Comparison of ENCODE assay signal across 26 mouse cellular contexts in the genomic region with DNA sequence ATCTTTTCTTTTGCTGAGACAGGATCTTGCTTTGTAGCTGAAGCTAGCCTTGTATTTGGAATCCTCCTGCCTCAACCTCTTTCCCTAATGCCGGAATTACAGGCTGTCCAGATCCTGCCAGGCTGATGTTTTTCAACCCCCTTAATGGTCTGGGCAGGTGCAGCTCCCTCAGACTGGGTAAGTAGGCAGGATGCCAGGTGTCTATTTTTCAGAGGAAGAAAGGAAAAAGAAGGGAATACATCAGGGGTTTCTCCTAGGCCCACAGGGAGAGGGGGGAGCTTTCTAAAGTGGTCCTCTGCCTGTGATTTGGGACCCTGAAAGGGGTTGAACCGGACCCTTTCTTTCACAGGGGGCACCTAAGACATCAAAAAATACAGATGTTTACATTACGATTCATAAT. TPM values are rescaled to one million over a fixed set of nuclear protein-coding genes. Genes with fewer than 3 reads are reported as not detected.
A peak's percentile ranks its signal among the peaks of the same experiment; 100 is the strongest.
DNase-seq lines count a peak whose midpoint lies in the region; ATAC-seq and TF ChIP-seq lines count a peak whose summit lies in the region.
"Had no signal": no experiment of that assay in that cellular context is flagged by ENCODE, and none has a peak within 500 bp of the region (broad histone marks: within the 10 kb centered on the region; RNA-seq: fewer than 3 reads in every experiment).

No protein-coding gene starts in this region.

- no peaks in the 10 kb centered on the region for H3K27me3 ChIP-seq in liver, embryonic 11.5 days (replicated peaks; ENCODE audit: control insufficient read depth, insufficient read depth, low read length)
- no peaks in the 10 kb centered on the region for H3K27me3 ChIP-seq in liver, embryonic 12.5 days (replicated peaks)
- H3K27me3 ChIP-seq in intestine, postnatal 0 days (replicated peaks; ENCODE audit: control insufficient read depth, insufficient read depth, low read length) = no peaks in the 10 kb centered on the region
- no peaks in the 10 kb centered on the region for H3K27me3 ChIP-seq in myocyte (ENCODE audit: control insufficient read depth, insufficient read depth, insufficient read length)
- no peaks in the 10 kb centered on the region for H3K27me3 ChIP-seq in midbrain, embryonic 16.5 days (ENCODE audit: control insufficient read depth, insufficient read depth, low read depth, low read length)
- H3K27me3 ChIP-seq: megakaryocyte, embryonic 14.5 days; midbrain, embryonic 13.5 days had no signal

- TF ChIP-seq CTCF in intestine, postnatal 0 days (IDR thresholded peaks at IDR 0.05; ENCODE audit: low read depth) = no peak

- H3ac ChIP-seq in myocyte (ENCODE audit: control insufficient read depth, insufficient read length) = no peak overlapping the region

- no peak overlapping the region for H3K4me3 ChIP-seq in liver, embryonic 11.5 days (ENCODE audit: low read depth, low read length)
- H3K4me3 ChIP-seq in liver, embryonic 12.5 days = no peak overlapping the region
- no peak overlapping the region for H3K4me3 ChIP-seq in intestine, postnatal 0 days (ENCODE audit: low read depth, low read length)
- no peak overlapping the region for H3K4me3 ChIP-seq in myocyte
- H3K4me3 ChIP-seq in midbrain, embryonic 16.5 days (ENCODE audit: low read depth, low read length) = no peak overlapping the region
- H3K4me3 ChIP-seq: erythroblast, embryonic 14.5 days; gastrocnemius, adult 2 months; megakaryocyte, embryonic 14.5 days; midbrain, embryonic 13.5 days; neural tube, embryonic 15.5 days had no signal

- H3K9me3 ChIP-seq in liver, embryonic 11.5 days (ENCODE audit: control insufficient read depth, low read length) = no peaks in the 10 kb centered on the region
- H3K9me3 ChIP-seq in liver, embryonic 12.5 days (replicated peaks) = no peaks in the 10 kb centered on the region
- H3K9me3 ChIP-seq in intestine, postnatal 0 days (ENCODE audit: control insufficient read depth) = no peaks in the 10 kb centered on the region
- no peaks in the 10 kb centered on the region for H3K9me3 ChIP-seq in midbrain, embryonic 16.5 days (replicated peaks; ENCODE audit: control insufficient read depth, low read length, poor library complexity, severe bottlenecking)
- H3K9me3 ChIP-seq: megakaryocyte, embryonic 14.5 days; midbrain, embryonic 13.5 days; neural tube, embryonic 15.5 days had no signal

- no peak for TF ChIP-seq POLR2A in myocyte (IDR thresholded peaks at IDR 0.05; ENCODE audit: insufficient read length, low read depth)

- no peaks in the 10 kb centered on the region for H3K36me3 ChIP-seq in liver, embryonic 11.5 days (ENCODE audit: control insufficient read depth, insufficient read depth, low read length)
- peaks cover 7% of the 10 kb centered on the region for H3K36me3 ChIP-seq in liver, embryonic 12.5 days
- H3K36me3 ChIP-seq in intestine, postnatal 0 days (ENCODE audit: control insufficient read depth, insufficient read depth) = no peaks in the 10 kb centered on the region
- H3K36me3 ChIP-seq in myocyte (ENCODE audit: control insufficient read depth, insufficient read depth) = no peaks in the 10 kb centered on the region
- no peaks in the 10 kb centered on the region for H3K36me3 ChIP-seq in midbrain, embryonic 16.5 days (ENCODE audit: control insufficient read depth, insufficient read depth, low read length)
- H3K36me3 ChIP-seq: midbrain, embryonic 13.5 days; neural tube, embryonic 15.5 days had no signal

- WGBS in liver, embryonic 11.5 days = 84% methylated on average over 3 of the region's 3 CpGs
- 76% methylated on average over 3 of the region's 3 CpGs for WGBS in liver, embryonic 12.5 days (ENCODE audit: insufficient replicate concordance)
- 81% methylated on average over 3 of the region's 3 CpGs for WGBS in intestine, postnatal 0 days
- WGBS in midbrain, embryonic 16.5 days = 95% methylated on average over 3 of the region's 3 CpGs

- intact Hi-C loops in gastrocnemius, postnatal 36 days (cut with DNase I) = loop anchor here (5.0 kb wide), 1 partner anchor 39 kb away; no protein-coding TSS in a partner anchor

- H3K27ac ChIP-seq in liver, embryonic 11.5 days (ENCODE audit: low read depth, low read length) = no peak overlapping the region
- no peak overlapping the region for H3K27ac ChIP-seq in liver, embryonic 12.5 days
- peak overlapping the region; percentile 9; the same call in 1 of the 2 replicates for H3K27ac ChIP-seq in intestine, postnatal 0 days (ENCODE audit: low read depth, low read length)
- no peak overlapping the region for H3K27ac ChIP-seq in midbrain, embryonic 16.5 days (ENCODE audit: low read length)
- H3K27ac ChIP-seq: midbrain, embryonic 13.5 days; neural tube, embryonic 15.5 days had no signal

- H3K79me2 ChIP-seq in myocyte (ENCODE audit: control insufficient read depth, insufficient read depth) = peaks cover 24% of the 10 kb centered on the region

- no peak overlapping the region for H3K9ac ChIP-seq in liver, embryonic 11.5 days (ENCODE audit: low read depth, low read length)
- no peak overlapping the region for H3K9ac ChIP-seq in liver, embryonic 12.5 days
- no peak overlapping the region for H3K9ac ChIP-seq in intestine, postnatal 0 days (ENCODE audit: low read depth, low read length)
- no peak overlapping the region for H3K9ac ChIP-seq in midbrain, embryonic 16.5 days (ENCODE audit: low read depth, low read length)
- H3K9ac ChIP-seq: midbrain, embryonic 13.5 days; neural tube, embryonic 15.5 days had no signal

- peaks cover 38% of the 10 kb centered on the region for H3K4me1 ChIP-seq in liver, embryonic 11.5 days (replicated peaks; ENCODE audit: control insufficient read depth, insufficient read depth, low read length)
- H3K4me1 ChIP-seq in liver, embryonic 12.5 days = peaks cover 76% of the 10 kb centered on the region
- peaks cover 12% of the 10 kb centered on the region; the same call in 1 of the 2 replicates for H3K4me1 ChIP-seq in intestine, postnatal 0 days (replicated peaks; ENCODE audit: control insufficient read depth, insufficient read depth, low read length)
- H3K4me1 ChIP-seq in midbrain, embryonic 16.5 days (ENCODE audit: control insufficient read depth, insufficient read depth, low read length) = peaks cover 17% of the 10 kb centered on the region

- 0 out of 2 replicates have a peak overlapping the region, but pooled peaks have one; percentile 28 for H3K4me2 ChIP-seq in liver, embryonic 11.5 days
- H3K4me2 ChIP-seq in liver, embryonic 12.5 days = no peak overlapping the region
- H3K4me2 ChIP-seq in intestine, postnatal 0 days (replicated peaks; ENCODE audit: low read depth) = peak overlapping the region; percentile 49; the same call in 1 of the 2 replicates
- H3K4me2 ChIP-seq in myocyte (ENCODE audit: low read depth) = peak overlapping the region; percentile 52
- no peak overlapping the region for H3K4me2 ChIP-seq in midbrain, embryonic 16.5 days (ENCODE audit: low read length)
- H3K4me2 ChIP-seq: heart, embryonic 11.5 days; midbrain, embryonic 13.5 days; neural tube, embryonic 15.5 days had no signal

- peak; percentile 78 for DNase-seq in heart, adult 11 months
- no peak for DNase-seq in heart, adult 9 months (ENCODE audit: low spot score in 2 of 2)
- no peak for DNase-seq in liver, embryonic 11.5 days (ENCODE audit: low spot score)
- no peak for DNase-seq in gastrocnemius, postnatal 36 days
- DNase-seq: adrenal gland, adult 2 months; adrenal gland, postnatal 36 days; gastrocnemius, adult 2 months; heart, postnatal 10 days; lung, postnatal 4 days had no signal

- no peak for ATAC-seq in liver, embryonic 11.5 days (replicated peaks; ENCODE audit: low FRiP score)
- ATAC-seq in liver, embryonic 12.5 days = no peak
- no peak for ATAC-seq in intestine, postnatal 0 days
- no peak for ATAC-seq in midbrain, embryonic 16.5 days
- ATAC-seq: activated CD4-positive, CD25-positive, alpha-beta regulatory T cell, adult 4 months; CD4-positive, CD25-positive, alpha-beta regulatory T cell, adult 4 months; forebrain, embryonic 16.5 days; hindbrain, embryonic 16.5 days; midbrain, embryonic 13.5 days had no signal

TF ChIP-seq in myocyte, 11 proteins besides CTCF, POLR2A, EP300 and RAD21:
- TF ChIP-seq POLR2AphosphoS2 (IDR thresholded peaks at IDR 0.05; ENCODE audit: insufficient read length, low read depth) (no peak), MYOD1 (IDR thresholded peaks at IDR 0.05; ENCODE audit: control insufficient read depth in 1 of 3, insufficient read length in 2 of 3, low read depth in 2 of 3) (no peak), TCF3 (IDR thresholded peaks at IDR 0.05; ENCODE audit: insufficient read length, low read depth) (no peak), E2F4 (IDR thresholded peaks at IDR 0.05; ENCODE audit: insufficient read depth) (no peak), CEBPB (IDR thresholded peaks at IDR 0.05; ENCODE audit: insufficient read depth, poor library complexity, severe bottlenecking) (no peak)

RNA-seq across cellular contexts. Expression of gene Susd6, which starts 2.1 kb away (rescaled TPM):
- polyA plus RNA-seq in liver, embryonic 11.5 days (2014; fragmentation: Nextera tagmentation; extraction: Ambion mirVana) = 21.5 and 21.7 TPM in 2 replicates
- 15.0 and 15.9 TPM in 2 replicates for polyA plus RNA-seq in liver, embryonic 12.5 days (2016; fragmentation: Nextera tagmentation; extraction: Ambion mirVana)
- 16.9 and 17.6 TPM in 2 replicates for polyA plus RNA-seq in intestine, postnatal 0 days (2015; fragmentation: Nextera tagmentation; extraction: Ambion mirVana)
- 64.0 TPM for polyA plus RNA-seq in myocyte (2012; fragmentation: generic; extraction: Trizol)
- polyA plus RNA-seq in midbrain, embryonic 16.5 days (2015; fragmentation: Nextera tagmentation; extraction: Ambion mirVana) = 10.4 and 11.0 TPM in 2 replicates
- total RNA-seq in gastrocnemius, postnatal 36 days (2021) = 10 to 100 TPM; 29.6 to 30.3 TPM

RNA-seq across cellular contexts. Expression of gene Ccdc177, which starts 27.7 kb away (rescaled TPM):
- polyA plus RNA-seq in liver, embryonic 11.5 days (2014; fragmentation: Nextera tagmentation; extraction: Ambion mirVana) = not detected in 2 replicates
- not detected in 2 replicates for polyA plus RNA-seq in liver, embryonic 12.5 days (2016; fragmentation: Nextera tagmentation; extraction: Ambion mirVana)
- 0.03 and 0.10 TPM in 2 replicates for polyA plus RNA-seq in intestine, postnatal 0 days (2015; fragmentation: Nextera tagmentation; extraction: Ambion mirVana)
- not detected for polyA plus RNA-seq in myocyte (2012; fragmentation: generic; extraction: Trizol)
- polyA plus RNA-seq in midbrain, embryonic 16.5 days (2015; fragmentation: Nextera tagmentation; extraction: Ambion mirVana) = 3.8 and 3.9 TPM in 2 replicates
- total RNA-seq in gastrocnemius, postnatal 36 days (2021) = not detected
- total RNA-seq: adrenal gland, postnatal 36 days; gastrocnemius, adult 2 months; hematopoietic stem cell, adult 5-6 weeks; liver, adult 2 months; monocyte, adult 5-6 weeks had no signal
- polyA plus RNA-seq: activated CD4-positive, CD25-positive, alpha-beta regulatory T cell, adult 4 months; adrenal gland, adult 2 months; CD4-positive, CD25-positive, alpha-beta regulatory T cell, adult 4 months; erythroblast, embryonic 14.5 days; heart, embryonic 11.5 days; liver, adult 2 months; thymus, postnatal 0 days had no signal

Comparison
In these comparisons a context has a peak if more than half of its experiments do, and no peak if none do; other contexts are left out.
1. H3K4me2 ChIP-seq: peak in liver, embryonic 11.5 days (single experiment), intestine, postnatal 0 days (single experiment) and myocyte (single experiment); none in liver, embryonic 12.5 days (single experiment) and midbrain, embryonic 16.5 days (single experiment).